Mouse (Mus musculus) brown adipose tissue, adult 24 weeks (tissue): Measurements from ENCODE around the gene Tmem42. TPM values are rescaled to one million over a fixed set of nuclear protein-coding genes. Genes with fewer than 3 reads are reported as not detected.

Source experiments
- polyA plus RNA-seq: library from polyadenylated mRNA; stranded (reverse); fragments of >200 nt; gene quantifications from 2 replicates; pipeline ENCODE4 v1.2.4, GENCODE M21; 2012; ENCODE audit not compliant: missing spikeins, insufficient read depth, insufficient read length

Tmem42 gene
- polyA plus RNA-seq, 1 experiment = 13.7 TPM

Other genes with a start within 250 kb of the Tmem42 start
- gene Tcaim, start 215.8 kb upstream of the Tmem42 start, polyA plus RNA-seq = 21.5 and 23.5 TPM in 2 replicates
- not detected in 2 replicates for gene Gm35549, start 177.3 kb upstream of the Tmem42 start, polyA plus RNA-seq
- 24.4 and 26.4 TPM in 2 replicates for gene Zfp445, start 155.3 kb upstream of the Tmem42 start, polyA plus RNA-seq
- 2.7 and 3.8 TPM in 2 replicates for gene Zkscan7, start 135.6 kb upstream of the Tmem42 start, polyA plus RNA-seq
- 0.95 TPM in 1 of 2 replicates, not detected in the other for gene Zfp105, start 98.3 kb upstream of the Tmem42 start, polyA plus RNA-seq
- 26.9 and 39.3 TPM in 2 replicates for gene 1110059G10Rik, start 70.3 kb upstream of the Tmem42 start, polyA plus RNA-seq
- 0.63 TPM in 1 of 2 replicates, not detected in the other for gene Kif15, start 70.3 kb upstream of the Tmem42 start, polyA plus RNA-seq
- not detected in 2 replicates for gene Tgm4, start 13.4 kb downstream of the Tmem42 start, polyA plus RNA-seq
- gene Zdhhc3, start 91.9 kb downstream of the Tmem42 start, polyA plus RNA-seq = 22.4 and 35.2 TPM in 2 replicates
- 18.3 and 27.9 TPM in 2 replicates for gene Exosc7, start 91.9 kb downstream of the Tmem42 start, polyA plus RNA-seq
- 62.1 and 62.5 TPM in 2 replicates for gene Clec3b, start 129.6 kb downstream of the Tmem42 start, polyA plus RNA-seq
- not detected in 2 replicates for gene Cdcp1, start 194.7 kb downstream of the Tmem42 start, polyA plus RNA-seq
- gene Tmem158, start 239.4 kb downstream of the Tmem42 start, polyA plus RNA-seq = 0.88 and 1.4 TPM in 2 replicates